Mouse (Mus musculus): Measurements from ENCODE around the gene Gm7792.
"Not testable (repeated sequence)": the region's sequence is repeated elsewhere in the genome, so short reads cannot be mapped to it uniquely, and the experiment has no call there.

The Gm7792 gene

GRCm38 (mm10) chr5:93843476-93843875 lies at the start of gene Gm7792:
Gene Gm7792, plus strand, starts transcription at chr5:93843776.
- DNase-seq (ENCODE audit: extremely low read depth, low read depth): not testable (repeated sequence)

Data from MEL-GATA-1-ER (cell line).